Mouse (Mus musculus): ENCODE data around the gene Fnbp1.

- no peak for TF ChIP-seq CTCF (conservative IDR thresholded peaks at IDR 0.05; ENCODE audit: low read length)
- no peak for TF ChIP-seq POU5F1 (IDR thresholded peaks at IDR 0.05; ENCODE audit: borderline replicate concordance, low read length)
These were observed 139.0 kb downstream of the Fnbp1 start for GRCm38 (mm10) chr2:31002857-31003256.

All from E14TG2a.4 (cell line).